Mouse (Mus musculus): Measurements from ENCODE around the gene Cep95.

GRCm38 (mm10) chr11:106741232-106741631, 47.8 kb upstream of the Cep95 start:
- TF ChIP-seq POLR2A (IDR thresholded peaks at IDR 0.05; ENCODE audit: low read depth, low read length) (no peak), MAZ (IDR thresholded peaks at IDR 0.05; ENCODE audit: low read depth, low read length) (no peak), BHLHE40 (IDR thresholded peaks at IDR 0.05; ENCODE audit: low read depth, low read length) (peak; percentile 54), MAFK (IDR thresholded peaks at IDR 0.05; ENCODE audit: insufficient replicate concordance, low read length) (no peak), CTCF (conservative IDR thresholded peaks at IDR 0.05 in 1 of 2, IDR thresholded peaks at IDR 0.05 in 1 of 2; ENCODE audit: low read depth in 2 of 2, low read length in 2 of 2) (no peak), TBP (conservative IDR thresholded peaks at IDR 0.05; ENCODE audit: low read depth, low read length) (no peak), USF1 (IDR thresholded peaks at IDR 0.05; ENCODE audit: low read depth, low read length) (no peak), TCF12 (IDR thresholded peaks at IDR 0.05; ENCODE audit: low read depth, low read length) (no peak), ZMIZ1 (IDR thresholded peaks at IDR 0.05; ENCODE audit: low read depth, low read length) (no peak), EP300 (IDR thresholded peaks at IDR 0.05; ENCODE audit: low read length) (peak; percentile 29), MEF2A (IDR thresholded peaks at IDR 0.05; ENCODE audit: borderline replicate concordance, low read depth, low read length) (no peak)
